Mouse (Mus musculus): ENCODE results near the gene Nfx1. TPM values are rescaled to one million over a fixed set of nuclear protein-coding genes. Genes with fewer than 3 reads are reported as not detected.

Gene Nfx1
- polyA plus RNA-seq, 1 experiment from 2014 or later, result 90.2 TPM

GRCm38 (mm10) chr4:41047524-41048271 is 77.0 kb downstream of the Nfx1 start, which contains the start of gene Aqp7:
Aqp7 (minus strand) TSS chr4:41048139.
- Histone ChIP-seq H3K9me3 (replicated peaks) (no peaks in the 10 kb centered on the region), H3K4me3 (replicated peaks) (no peak within 1 kb of the TSS), H3K27ac (replicated peaks) (no peak within 1 kb of the TSS), H3K4me2 (replicated peaks) (no peak within 1 kb of the TSS), H3K27me3 (no peaks in the 10 kb centered on the region), H3K9ac (no peak within 1 kb of the TSS), H3K4me1 (peaks cover 5% of the 10 kb centered on the region), H3K36me3 (no peaks in the 10 kb centered on the region)
- WGBS, result 17% methylated on average over 9 of the region's 9 CpGs
- no peak for ATAC-seq (ENCODE audit: insufficient number of reproducible peaks, low FRiP score, low TSS enrichment, low read depth)

- H3K27me3 ChIP-seq, result no peaks in the 10 kb centered on the region
- no peak for ATAC-seq (ENCODE audit: insufficient number of reproducible peaks, low FRiP score, low TSS enrichment, low read depth)
- no peak overlapping the region for H3K9ac ChIP-seq
- H3K36me3 ChIP-seq, result no peaks in the 10 kb centered on the region
- no peak overlapping the region for H3K27ac ChIP-seq (replicated peaks)
- no peak overlapping the region for H3K4me3 ChIP-seq (replicated peaks)
- H3K9me3 ChIP-seq (replicated peaks), result no peaks in the 10 kb centered on the region
- H3K4me2 ChIP-seq (replicated peaks), result no peak overlapping the region
- H3K4me1 ChIP-seq, result peaks cover 5% of the 10 kb centered on the region
- WGBS, result 52% methylated on average over 2 of the region's 2 CpGs
Measured at GRCm38 (mm10) chr4:41048926-41049325, 78.2 kb downstream of the Nfx1 start.

- Histone ChIP-seq H3K9me3 (replicated peaks) (no peaks in the 10 kb centered on the region), H3K4me2 (replicated peaks) (peak overlapping the region; percentile 47), H3K27me3 (no peaks in the 10 kb centered on the region), H3K36me3 (no peaks in the 10 kb centered on the region), H3K27ac (replicated peaks) (no peak overlapping the region), H3K4me3 (replicated peaks) (peak overlapping the region; percentile 12; the same call in 1 of the 2 replicates), H3K9ac (no peak overlapping the region; the same call in 1 of the 2 replicates), H3K4me1 (peaks cover 11% of the 10 kb centered on the region)
- ATAC-seq (ENCODE audit: insufficient number of reproducible peaks, low FRiP score, low TSS enrichment, low read depth), result peak; percentile 56; the same call in 1 of the 2 replicates
- WGBS, result 31% methylated on average over 16 of the region's 16 CpGs
Measured at GRCm38 (mm10) chr4:41050726-41051675, 80.3 kb downstream of the Nfx1 start.

GRCm38 (mm10) chr4:41051781-41052180 is 81.1 kb downstream of the Nfx1 start:
- WGBS, result 65% methylated on average over 7 of the region's 7 CpGs
- Histone ChIP-seq H3K4me3 (replicated peaks) (no peak overlapping the region), H3K27ac (replicated peaks) (no peak overlapping the region), H3K36me3 (no peaks in the 10 kb centered on the region), H3K9ac (no peak overlapping the region), H3K27me3 (no peaks in the 10 kb centered on the region), H3K4me2 (replicated peaks) (no peak overlapping the region), H3K9me3 (replicated peaks) (no peaks in the 10 kb centered on the region), H3K4me1 (peaks cover 11% of the 10 kb centered on the region)
- no peak for ATAC-seq (ENCODE audit: insufficient number of reproducible peaks, low FRiP score, low TSS enrichment, low read depth)

- 0 out of 2 replicates have a peak overlapping the region, but pooled peaks have one; percentile 7 for H3K27ac ChIP-seq (replicated peaks)
- H3K9ac ChIP-seq, result no peak overlapping the region
- H3K4me2 ChIP-seq (replicated peaks), result no peak overlapping the region
- no peaks in the 10 kb centered on the region for H3K27me3 ChIP-seq
- no peak overlapping the region for H3K4me3 ChIP-seq (replicated peaks)
- no peaks in the 10 kb centered on the region for H3K9me3 ChIP-seq (replicated peaks)
- peaks cover 18% of the 10 kb centered on the region for H3K4me1 ChIP-seq
- WGBS, result 43% methylated on average over 13 of the region's 13 CpGs
- H3K36me3 ChIP-seq, result no peaks in the 10 kb centered on the region
- ATAC-seq (ENCODE audit: insufficient number of reproducible peaks, low FRiP score, low TSS enrichment, low read depth), result 0 out of 2 replicates have a peak, but pooled peaks have one; percentile 16
Measured at GRCm38 (mm10) chr4:41055111-41055510, 84.4 kb downstream of the Nfx1 start.

- H3K9me3 ChIP-seq (replicated peaks), result no peaks in the 10 kb centered on the region
- no peaks in the 10 kb centered on the region for H3K36me3 ChIP-seq
- H3K27ac ChIP-seq (replicated peaks), result no peak overlapping the region
- no peak for ATAC-seq (ENCODE audit: insufficient number of reproducible peaks, low FRiP score, low TSS enrichment, low read depth)
- 26% methylated on average over 1 of the region's 1 CpGs for WGBS
- peaks cover 13% of the 10 kb centered on the region for H3K4me1 ChIP-seq
- no peak overlapping the region for H3K9ac ChIP-seq
- no peaks in the 10 kb centered on the region for H3K27me3 ChIP-seq
- H3K4me2 ChIP-seq (replicated peaks), result no peak overlapping the region
- no peak overlapping the region for H3K4me3 ChIP-seq (replicated peaks)
Measured at GRCm38 (mm10) chr4:41056253-41056652, 85.5 kb downstream of the Nfx1 start.

- Histone ChIP-seq H3K4me2 (replicated peaks) (no peak overlapping the region), H3K9me3 (replicated peaks) (no peaks in the 10 kb centered on the region), H3K27me3 (no peaks in the 10 kb centered on the region), H3K9ac (no peak overlapping the region), H3K4me3 (replicated peaks) (no peak overlapping the region), H3K36me3 (no peaks in the 10 kb centered on the region), H3K4me1 (peaks cover 13% of the 10 kb centered on the region), H3K27ac (replicated peaks) (no peak overlapping the region; the same call in 1 of the 2 replicates)
- WGBS, result 58% methylated on average over 7 of the region's 7 CpGs
- no peak for ATAC-seq (ENCODE audit: insufficient number of reproducible peaks, low FRiP score, low TSS enrichment, low read depth)
Measured at GRCm38 (mm10) chr4:41056742-41057332, 86.1 kb downstream of the Nfx1 start.

- H3K27ac ChIP-seq (replicated peaks), result no peak overlapping the region
- peak; percentile 53; the same call in 1 of the 2 replicates for ATAC-seq (ENCODE audit: insufficient number of reproducible peaks, low FRiP score, low TSS enrichment, low read depth)
- H3K27me3 ChIP-seq, result no peaks in the 10 kb centered on the region
- peaks cover 13% of the 10 kb centered on the region for H3K4me1 ChIP-seq
- H3K9me3 ChIP-seq (replicated peaks), result no peaks in the 10 kb centered on the region
- H3K4me2 ChIP-seq (replicated peaks), result no peak overlapping the region
- no peak overlapping the region for H3K9ac ChIP-seq
- H3K4me3 ChIP-seq (replicated peaks), result no peak overlapping the region
- WGBS, result 53% methylated on average over 6 of the region's 9 CpGs
- no peaks in the 10 kb centered on the region for H3K36me3 ChIP-seq
Measured at GRCm38 (mm10) chr4:41057361-41057760, 86.7 kb downstream of the Nfx1 start.

- 38% methylated on average over 3 of the region's 3 CpGs for WGBS
- H3K36me3 ChIP-seq, result no peaks in the 10 kb centered on the region
- no peak overlapping the region for H3K4me2 ChIP-seq (replicated peaks)
- H3K27ac ChIP-seq (replicated peaks), result peak overlapping the region; percentile 80
- H3K9me3 ChIP-seq (replicated peaks), result no peaks in the 10 kb centered on the region
- ATAC-seq (ENCODE audit: insufficient number of reproducible peaks, low FRiP score, low TSS enrichment, low read depth), result no peak
- no peak overlapping the region for H3K4me3 ChIP-seq (replicated peaks)
- no peaks in the 10 kb centered on the region for H3K27me3 ChIP-seq
- H3K4me1 ChIP-seq, result peaks cover 9% of the 10 kb centered on the region; the same call in 1 of the 2 replicates
- no peak overlapping the region for H3K9ac ChIP-seq
Measured at GRCm38 (mm10) chr4:41063351-41063750, 92.6 kb downstream of the Nfx1 start.

GRCm38 (mm10) chr4:41063894-41064673 is 93.4 kb downstream of the Nfx1 start:
- Histone ChIP-seq H3K4me3 (replicated peaks) (peak overlapping the region; percentile 11; the same call in 1 of the 2 replicates), H3K9me3 (replicated peaks) (no peaks in the 10 kb centered on the region), H3K36me3 (no peaks in the 10 kb centered on the region), H3K4me1 (peaks cover 9% of the 10 kb centered on the region; the same call in 1 of the 2 replicates), H3K27ac (replicated peaks) (peak overlapping the region; percentile 80), H3K4me2 (replicated peaks) (peak overlapping the region; percentile 40), H3K9ac (no peak overlapping the region), H3K27me3 (no peaks in the 10 kb centered on the region)
- peak; percentile 80 for ATAC-seq (ENCODE audit: insufficient number of reproducible peaks, low FRiP score, low TSS enrichment, low read depth)
- WGBS, result 14% methylated on average over 16 of the region's 16 CpGs

Measured in embryonic facial prominence, embryonic 15.5 days (tissue).